Mouse (Mus musculus): ENCODE results near the gene Rsrc1.

DNA sequence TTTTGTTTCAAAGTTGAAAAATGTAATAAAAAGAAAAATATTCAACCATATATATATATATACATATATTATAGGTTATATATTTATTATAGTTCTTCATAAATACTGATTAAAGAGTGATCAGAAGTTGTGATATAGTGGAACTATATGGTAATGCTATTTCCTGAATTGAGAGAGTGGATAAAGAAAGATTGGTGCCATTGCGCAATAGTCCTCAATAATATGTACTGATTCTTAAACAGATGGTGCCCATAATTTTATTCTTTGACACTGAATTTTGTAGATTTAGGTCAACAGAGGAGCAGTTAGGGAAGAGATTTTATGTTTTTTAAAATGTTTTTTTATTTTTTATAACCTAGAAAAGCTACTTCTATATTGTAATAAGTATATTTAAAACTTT lies 165.1 kb downstream of the Rsrc1 start:
- TF ChIP-seq CTCF (IDR thresholded peaks at IDR 0.05; ENCODE audit: low read depth, low read length) (no peak), POLR2A (IDR thresholded peaks at IDR 0.05; ENCODE audit: insufficient read depth, low read length) (no peak), EP300 (IDR thresholded peaks at IDR 0.05; ENCODE audit: insufficient read depth, low read depth, low read length) (no peak)
